Mouse (Mus musculus): ENCODE data around the gene Celf3.

The Celf3 gene

DNA sequence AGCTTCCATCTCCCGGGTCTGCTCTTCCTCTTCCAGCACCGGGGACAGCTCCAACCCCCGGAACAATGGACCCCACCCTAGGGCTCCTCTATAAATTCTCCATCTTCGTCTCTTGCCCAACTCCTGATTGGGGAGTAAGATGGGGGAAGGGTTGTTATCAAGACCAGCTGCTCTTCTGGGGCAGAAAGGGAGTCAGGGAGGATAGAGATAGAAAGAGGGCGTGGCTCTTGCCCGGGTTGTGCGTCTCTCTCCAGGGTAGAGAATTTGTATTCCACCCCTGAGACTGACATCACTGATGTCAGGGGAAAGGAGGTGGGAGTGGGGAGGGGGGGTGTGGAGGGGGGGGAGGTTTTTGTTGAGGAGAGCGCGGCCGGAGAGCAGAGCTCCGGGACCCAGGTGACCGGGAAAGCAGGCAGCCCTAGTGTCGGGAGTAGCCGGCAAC is at the start of gene Celf3:
Celf3 (plus strand) TSS at position 315 of the 442 bp plus-strand sequence.
- DNase-seq (ENCODE audit: extremely low spot score, low read depth, low spot score), result no peak

- no peak for DNase-seq (ENCODE audit: extremely low spot score, low read depth, low spot score)
These were observed 47.1 kb upstream of the Celf3 start for GRCm38 (mm10) chr3:94430980-94431379.

- no peak for DNase-seq (ENCODE audit: extremely low spot score, low read depth, low spot score)
These were observed 43.8 kb upstream of the Celf3 start for GRCm38 (mm10) chr3:94434305-94434704.

- no peak for DNase-seq (ENCODE audit: extremely low spot score, low read depth, low spot score)
These were observed 41.7 kb upstream of the Celf3 start for GRCm38 (mm10) chr3:94436420-94436819.

GRCm38 (mm10) chr3:94441182-94441581 is 36.9 kb upstream of the Celf3 start:
- no peak for DNase-seq (ENCODE audit: extremely low spot score, low read depth, low spot score)

GRCm38 (mm10) chr3:94442951-94443596 is 35.0 kb upstream of the Celf3 start, which contains the start of gene Mrpl9:
Mrpl9 (plus strand) TSS chr3:94443318.
- DNase-seq (ENCODE audit: extremely low spot score, low read depth, low spot score), result peak; percentile 82

GRCm38 (mm10) chr3:94443597-94443964 is 34.5 kb upstream of the Celf3 start, which contains the start of gene Oaz3:
Oaz3 (minus strand) TSS chr3:94443915.
- no peak for DNase-seq (ENCODE audit: extremely low spot score, low read depth, low spot score)

- no peak for DNase-seq (ENCODE audit: extremely low spot score, low read depth, low spot score)
These were observed 28.7 kb upstream of the Celf3 start for GRCm38 (mm10) chr3:94449377-94449776.

- DNase-seq (ENCODE audit: extremely low spot score, low read depth, low spot score), result peak; percentile 91
These were observed 21.5 kb upstream of the Celf3 start for GRCm38 (mm10) chr3:94456529-94457000.

- no peak for DNase-seq (ENCODE audit: extremely low spot score, low read depth, low spot score)
These were observed 21.0 kb upstream of the Celf3 start for GRCm38 (mm10) chr3:94457055-94457454.

DNA sequence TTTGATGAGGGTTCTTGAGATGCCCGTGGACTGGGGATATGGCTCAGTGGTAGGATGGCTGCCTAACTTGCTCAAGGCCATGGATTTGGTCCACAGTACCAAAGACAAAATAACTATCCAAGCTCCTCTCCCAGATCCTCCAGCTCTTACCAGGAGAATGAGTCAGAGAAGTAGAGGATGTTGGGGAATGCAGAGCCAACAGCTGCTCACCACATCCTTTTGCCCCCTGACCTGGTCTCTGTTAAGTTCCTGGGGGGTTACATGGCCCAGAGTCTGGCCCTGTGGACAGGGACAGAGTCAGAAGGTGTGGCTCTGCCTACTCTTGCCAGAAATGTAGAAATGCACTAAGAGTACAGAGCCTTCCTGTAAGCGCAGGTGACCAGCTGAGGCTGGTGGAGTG is 18.3 kb upstream of the Celf3 start:
- DNase-seq (ENCODE audit: extremely low spot score, low read depth, low spot score), result no peak

DNA sequence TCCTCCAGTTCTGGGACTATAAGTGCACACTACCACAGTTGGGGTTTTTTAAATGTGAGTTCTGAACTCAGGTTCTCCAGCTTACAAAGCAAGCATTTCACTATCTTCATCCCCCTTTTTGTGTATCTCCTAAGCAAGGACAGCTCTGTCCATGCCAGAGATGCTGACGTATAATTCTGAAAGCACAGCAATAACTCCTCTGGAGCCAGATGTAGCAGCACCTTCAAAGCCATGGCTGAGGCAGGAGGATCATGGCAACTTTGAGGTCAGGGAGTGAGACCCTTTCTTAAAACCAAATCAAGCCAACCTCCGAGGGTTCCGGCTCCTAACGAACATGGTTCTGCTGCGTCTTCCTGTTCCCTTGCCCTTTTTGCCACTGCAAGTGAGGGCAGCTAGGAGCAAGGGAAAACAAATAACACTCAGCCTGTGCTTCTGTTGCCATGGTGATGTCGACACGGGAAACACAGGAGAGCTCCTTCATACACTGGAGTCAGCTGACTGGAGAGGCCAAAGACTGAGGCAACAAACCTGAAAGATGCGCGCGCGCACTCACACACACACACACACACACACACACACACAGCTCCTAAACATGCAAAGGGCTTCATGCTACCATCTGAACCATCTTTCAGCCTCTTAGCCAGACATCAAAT is 14.0 kb upstream of the Celf3 start:
- no peak for DNase-seq (ENCODE audit: extremely low spot score, low read depth, low spot score)

- no peak for DNase-seq (ENCODE audit: extremely low spot score, low read depth, low spot score)
These were observed 12.3 kb upstream of the Celf3 start for GRCm38 (mm10) chr3:94465632-94466430.

DNA sequence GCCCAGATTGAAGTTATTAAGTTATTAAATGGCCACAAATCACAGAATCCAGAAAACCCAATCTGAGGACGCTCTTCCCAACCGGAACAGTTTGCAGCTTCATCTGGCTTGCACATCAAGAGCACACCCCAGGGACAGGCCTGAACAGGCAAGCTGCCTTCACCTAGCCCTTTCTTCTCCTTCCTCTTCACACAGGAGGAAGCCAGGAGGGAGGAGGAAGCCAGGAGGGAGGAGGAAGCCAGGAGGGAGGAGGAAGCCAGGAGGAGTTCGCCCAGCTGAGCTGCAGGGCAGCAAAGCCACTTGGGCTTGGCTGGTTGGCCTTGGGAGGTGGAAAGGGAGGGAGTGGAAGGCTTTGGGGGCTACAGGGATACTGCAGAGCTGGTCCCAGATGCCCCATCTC is 9.2 kb upstream of the Celf3 start:
- no peak for DNase-seq (ENCODE audit: extremely low spot score, low read depth, low spot score)

DNA sequence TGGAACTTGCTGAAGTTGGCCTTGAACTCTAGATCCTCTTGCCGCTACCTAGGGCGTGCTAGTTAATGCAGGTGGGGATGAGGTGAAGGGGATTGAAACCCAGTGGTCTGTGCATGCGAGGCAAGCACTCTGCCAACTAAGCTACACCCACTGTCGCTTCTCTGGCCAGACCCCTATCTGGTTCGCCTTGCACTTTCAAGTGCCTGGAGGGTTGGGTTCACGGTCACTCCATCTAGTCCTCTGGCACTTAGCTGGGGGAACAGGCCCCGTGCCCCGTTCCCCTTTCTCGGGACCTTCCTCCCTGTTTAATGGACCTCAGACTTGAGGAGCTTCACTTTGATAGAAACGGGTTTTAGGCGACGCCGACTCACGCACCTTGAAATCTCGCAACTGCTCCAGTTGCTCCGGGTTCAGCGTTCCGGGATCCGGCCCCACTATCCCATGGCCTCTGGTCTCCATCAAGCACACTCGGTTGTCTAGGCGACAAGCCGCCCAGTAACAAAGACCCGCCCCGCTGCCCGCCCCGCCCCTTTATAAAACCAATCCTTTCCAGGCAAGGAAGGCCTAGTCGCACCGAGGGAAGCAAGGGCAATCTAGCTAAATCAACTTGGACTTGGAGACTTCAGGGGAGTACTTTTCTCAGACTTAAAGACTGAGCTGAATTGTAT is 5.5 kb upstream of the Celf3 start:
- no peak for DNase-seq (ENCODE audit: extremely low spot score, low read depth, low spot score)

- no peak for DNase-seq (ENCODE audit: extremely low spot score, low read depth, low spot score)
These were observed 5.0 kb upstream of the Celf3 start for GRCm38 (mm10) chr3:94473115-94473505.

DNA sequence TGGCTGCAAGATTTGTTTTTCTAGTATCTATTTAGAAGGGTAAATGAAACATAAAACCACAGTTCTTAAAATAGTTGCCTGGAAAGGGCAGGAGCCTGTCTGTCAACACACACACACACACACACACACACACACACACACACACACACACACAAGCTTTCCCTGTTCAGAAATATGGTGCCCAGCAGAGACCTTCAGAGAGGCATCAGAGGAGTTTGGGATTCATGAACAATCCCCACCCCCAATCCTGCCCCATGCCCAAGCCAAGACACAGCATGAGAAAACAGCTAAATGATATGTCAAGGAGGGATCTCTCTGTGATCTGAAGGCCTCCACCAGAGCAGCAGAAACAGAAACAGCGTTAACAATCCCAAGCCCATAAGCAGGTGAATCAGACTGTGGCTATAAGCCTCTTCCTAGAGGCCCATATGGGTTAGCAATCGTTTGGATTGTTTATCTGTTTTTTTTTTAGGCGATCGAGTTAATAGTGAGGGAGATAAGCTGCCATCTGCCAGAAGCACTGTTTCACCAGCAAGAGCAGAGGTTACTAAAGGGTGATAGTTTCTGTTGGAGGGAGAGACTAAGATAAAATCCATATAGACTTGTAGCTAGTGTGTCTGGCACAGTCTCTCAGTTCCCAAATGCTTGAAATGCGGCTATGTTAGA is 4.4 kb upstream of the Celf3 start:
- DNase-seq (ENCODE audit: extremely low spot score, low read depth, low spot score), result no peak

GRCm38 (mm10) chr3:94476301-94477035 is 1.6 kb upstream of the Celf3 start:
- no peak for DNase-seq (ENCODE audit: extremely low spot score, low read depth, low spot score)

DNA sequence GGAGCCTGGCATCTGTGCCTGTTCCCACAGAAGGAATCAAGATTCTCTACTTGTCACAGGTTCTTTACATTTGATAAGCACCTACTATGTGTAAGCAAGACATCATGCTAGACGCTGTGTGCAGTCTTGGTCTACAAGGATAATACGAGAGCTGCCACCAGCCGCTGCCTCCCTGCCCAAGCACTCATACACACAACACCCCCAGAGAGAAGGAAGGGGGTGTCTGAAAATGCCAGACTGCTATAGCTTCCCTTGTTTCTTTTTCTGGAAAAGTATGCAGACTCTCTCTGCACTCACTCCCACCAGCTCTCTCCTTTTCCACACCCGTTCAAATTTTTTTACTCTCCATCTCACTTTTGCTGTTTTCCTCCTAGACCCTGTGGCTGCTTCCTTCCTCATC is 651 bp upstream of the Celf3 start:
- no peak for DNase-seq (ENCODE audit: extremely low spot score, low read depth, low spot score)

DNA sequence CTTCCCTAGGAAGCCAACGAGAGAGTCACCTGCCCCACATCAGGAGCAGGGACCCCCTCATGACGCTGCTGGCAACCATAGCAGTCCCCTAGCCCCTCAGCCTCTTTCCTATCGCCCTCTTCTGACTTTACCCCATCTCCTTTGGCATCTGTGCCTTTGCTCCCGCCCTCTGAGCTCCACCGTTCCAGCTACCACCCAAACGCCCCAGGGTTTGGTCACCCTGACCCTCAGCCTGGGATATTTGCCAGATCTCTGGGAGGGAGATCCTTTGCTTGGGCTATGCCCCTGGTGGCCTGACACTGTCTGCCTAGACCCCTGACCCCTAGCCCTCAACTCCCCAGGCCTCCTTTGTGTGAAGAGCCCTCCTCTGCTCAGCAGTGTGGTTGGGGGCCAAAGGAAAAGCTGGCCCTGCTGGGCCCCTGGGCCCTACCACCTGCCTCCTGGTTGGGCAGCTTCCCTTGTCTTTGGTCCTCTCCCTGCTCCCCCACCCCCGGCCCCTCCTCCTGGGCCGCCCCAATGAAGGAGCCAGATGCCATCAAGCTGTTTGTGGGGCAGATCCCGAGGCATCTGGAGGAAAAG is 585 bp downstream of the Celf3 start:
- DNase-seq (ENCODE audit: extremely low spot score, low read depth, low spot score), result no peak

Measured in hindlimb bud, embryonic 11.5 days (tissue).